Mouse (Mus musculus): ENCODE measurements around the gene Plxnb1. TPM values are rescaled to one million over a fixed set of nuclear protein-coding genes. Genes with fewer than 3 reads are reported as not detected.

Plxnb1 gene
- total and polyA plus RNA-seq, 3 experiments, result under 0.01 TPM; not detected in 2

- TF ChIP-seq ZKSCAN1 (IDR thresholded peaks at IDR 0.05; ENCODE audit: borderline replicate concordance, low read depth, low read length) (no peak), BHLHE40 (IDR thresholded peaks at IDR 0.05; ENCODE audit: low read depth, low read length) (no peak), CTCF (conservative IDR thresholded peaks at IDR 0.05 in 1 of 2, IDR thresholded peaks at IDR 0.05 in 1 of 2; ENCODE audit: low read depth in 2 of 2, low read length in 2 of 2) (peak in 1 of 2 experiments; percentile 45; a peak in 2 of 4 replicates), ETS1 (conservative IDR thresholded peaks at IDR 0.05; ENCODE audit: low read depth, low read length) (no peak), RCOR1 (conservative IDR thresholded peaks at IDR 0.05; ENCODE audit: low read depth, low read length) (no peak), SMC3 (IDR thresholded peaks at IDR 0.05; ENCODE audit: low read depth, low read length) (peak; percentile 34)
- in situ Hi-C loops (cut with MboI; ENCODE audit: low pct_ligation_motif_present, low pct_unique_long_range_greater_than_20kb, low sequenced_read_pairs), result no loop called here
- H3K4me3 ChIP-seq (replicated peaks in 1 of 3; ENCODE audit: low read depth in 2 of 3, low read length in 2 of 3, poor library complexity in 1 of 3), result no peak overlapping the region
- H3K36me3 ChIP-seq (replicated peaks in 1 of 2; ENCODE audit: control insufficient read depth in 1 of 2, insufficient read depth in 1 of 2, low read length in 1 of 2), result peaks cover 28 to 59% of the 10 kb centered on the region in 2 experiments
- no peak overlapping the region for H3K27ac ChIP-seq (ENCODE audit: insufficient read depth, low read depth)
- H3K27me3 ChIP-seq (replicated peaks), result no peaks in the 10 kb centered on the region
- H3K4me1 ChIP-seq (ENCODE audit: control insufficient read depth in 1 of 2, insufficient read depth in 2 of 2), result peaks cover 2 to 16% of the 10 kb centered on the region in 2 experiments; a peak in 2 of 4 replicates
- dilution Hi-C loops (cut with MboI; ENCODE audit: extremely low pct_ligation_motif_present, extremely low pct_unique_long_range_greater_than_20kb, low sequenced_read_pairs), result no loop called here
- no peaks in the 10 kb centered on the region for H3K9me3 ChIP-seq (replicated peaks; ENCODE audit: low read length)
- no peak overlapping the region for H3K4me2 ChIP-seq (ENCODE audit: insufficient read depth, low read depth, poor library complexity, severe bottlenecking)
- 0 out of 2 replicates have a peak, but pooled peaks cover under 1% of the 10 kb centered on the region for H3K79me2 ChIP-seq (replicated peaks; ENCODE audit: control insufficient read depth, extremely low read depth, insufficient read depth, poor library complexity, severe bottlenecking)
- no peak overlapping the region for H3K9ac ChIP-seq (ENCODE audit: insufficient read depth, low read depth)
- no peak for DNase-seq (ENCODE audit: extremely low read depth)
Observed at GRCm38 (mm10) chr9:109087987-109088386, 7.2 kb upstream of the Plxnb1 start.

- H3K79me2 ChIP-seq (replicated peaks; ENCODE audit: control insufficient read depth, extremely low read depth, insufficient read depth, poor library complexity, severe bottlenecking), result no peaks in the 10 kb centered on the region
- H3K27ac ChIP-seq (ENCODE audit: insufficient read depth, low read depth), result no peak overlapping the region
- in situ Hi-C loops (cut with MboI; ENCODE audit: low pct_ligation_motif_present, low pct_unique_long_range_greater_than_20kb, low sequenced_read_pairs), result no loop called here
- no peak overlapping the region for H3K9ac ChIP-seq (ENCODE audit: insufficient read depth, low read depth)
- H3K36me3 ChIP-seq (replicated peaks in 1 of 2; ENCODE audit: control insufficient read depth in 1 of 2, insufficient read depth in 1 of 2, low read length in 1 of 2), result peaks cover 28 to 60% of the 10 kb centered on the region in 2 experiments
- TF ChIP-seq MEF2A (IDR thresholded peaks at IDR 0.05; ENCODE audit: borderline replicate concordance, low read depth, low read length), result no peak
- TF ChIP-seq POLR2AphosphoS2 (IDR thresholded peaks at IDR 0.05; ENCODE audit: low read depth, low read length), result no peak
- TF ChIP-seq CHD2 (IDR thresholded peaks at IDR 0.05; ENCODE audit: low read length), result no peak
- TF ChIP-seq USF1 (IDR thresholded peaks at IDR 0.05; ENCODE audit: low read depth, low read length), result no peak
- DNase-seq (ENCODE audit: extremely low read depth), result no peak
- H3K4me3 ChIP-seq (replicated peaks in 1 of 3; ENCODE audit: low read depth in 2 of 3, low read length in 2 of 3, poor library complexity in 1 of 3), result no peak overlapping the region
- no peak overlapping the region for H3K4me2 ChIP-seq (ENCODE audit: insufficient read depth, low read depth, poor library complexity, severe bottlenecking)
- H3K4me1 ChIP-seq (ENCODE audit: control insufficient read depth in 1 of 2, insufficient read depth in 2 of 2), result peaks cover 4 to 5% of the 10 kb centered on the region in 2 experiments; a peak in 2 of 4 replicates
- H3K27me3 ChIP-seq (replicated peaks), result peaks cover 13% of the 10 kb centered on the region
- dilution Hi-C loops (cut with MboI; ENCODE audit: extremely low pct_ligation_motif_present, extremely low pct_unique_long_range_greater_than_20kb, low sequenced_read_pairs), result no loop called here
- no peaks in the 10 kb centered on the region for H3K9me3 ChIP-seq (replicated peaks; ENCODE audit: low read length)
Observed at GRCm38 (mm10) chr9:109090446-109090845, 4.7 kb upstream of the Plxnb1 start.

DNA sequence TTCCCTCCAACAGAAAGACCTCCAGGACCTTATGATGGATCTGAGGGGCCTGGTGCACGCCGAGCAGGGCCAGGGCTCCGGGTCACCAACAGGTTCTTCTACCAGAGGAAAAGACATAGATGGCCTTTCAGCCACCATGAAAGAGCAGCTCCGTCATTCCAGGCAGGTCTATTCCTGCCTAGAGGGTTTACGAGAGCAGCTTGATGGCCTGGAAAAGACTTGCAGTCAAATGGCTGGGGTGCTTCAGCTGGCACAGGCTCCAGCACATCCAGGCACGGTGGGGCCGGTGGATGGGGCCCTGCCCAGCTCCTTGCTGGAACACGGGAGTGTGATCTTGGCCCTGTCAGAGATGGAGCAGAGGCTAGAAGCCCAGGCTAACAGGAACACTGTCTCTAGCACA is 3.4 kb upstream of the Plxnb1 start:
- no peak for TF ChIP-seq TBP (conservative IDR thresholded peaks at IDR 0.05; ENCODE audit: low read depth, low read length)
- no peak for TF ChIP-seq ZMIZ1 (IDR thresholded peaks at IDR 0.05; ENCODE audit: low read depth, low read length)
- TF ChIP-seq CHD1 (IDR thresholded peaks at IDR 0.05; ENCODE audit: low read depth, low read length), result no peak
- no peak for TF ChIP-seq USF2 (conservative IDR thresholded peaks at IDR 0.05; ENCODE audit: low read depth, low read length)
- no peak for TF ChIP-seq CTCF (conservative IDR thresholded peaks at IDR 0.05 in 1 of 2, IDR thresholded peaks at IDR 0.05 in 1 of 2; ENCODE audit: low read depth in 2 of 2, low read length in 2 of 2)
- no peak for TF ChIP-seq RAD21 (IDR thresholded peaks at IDR 0.05; ENCODE audit: low read depth, low read length)
- TF ChIP-seq POLR2AphosphoS2 (IDR thresholded peaks at IDR 0.05; ENCODE audit: low read depth, low read length), result no peak
- TF ChIP-seq USF1 (IDR thresholded peaks at IDR 0.05; ENCODE audit: low read depth, low read length), result no peak
- no peak for TF ChIP-seq IRF4 (IDR thresholded peaks at IDR 0.05; ENCODE audit: low read depth, low read length)
- TF ChIP-seq TCF12 (IDR thresholded peaks at IDR 0.05; ENCODE audit: low read depth, low read length), result no peak
- no peak for TF ChIP-seq UBTF (IDR thresholded peaks at IDR 0.05; ENCODE audit: low read depth, low read length)
- TF ChIP-seq MYC (IDR thresholded peaks at IDR 0.05; ENCODE audit: low read depth, low read length), result no peak
- TF ChIP-seq MAZ (IDR thresholded peaks at IDR 0.05; ENCODE audit: low read depth, low read length), result no peak
- no peak for TF ChIP-seq POLR2A (IDR thresholded peaks at IDR 0.05; ENCODE audit: low read depth, low read length)
- TF ChIP-seq ETS1 (conservative IDR thresholded peaks at IDR 0.05; ENCODE audit: low read depth, low read length), result no peak
- TF ChIP-seq KAT2A (IDR thresholded peaks at IDR 0.05; ENCODE audit: insufficient replicate concordance, low read length), result no peak
- no peak for TF ChIP-seq MEF2A (IDR thresholded peaks at IDR 0.05; ENCODE audit: borderline replicate concordance, low read depth, low read length)
- Histone ChIP-seq H3K4me2 (ENCODE audit: insufficient read depth, low read depth, poor library complexity, severe bottlenecking) (no peak overlapping the region), H3K4me3 (replicated peaks in 1 of 3; ENCODE audit: low read depth in 2 of 3, low read length in 2 of 3, poor library complexity in 1 of 3) (no peak overlapping the region), H3K79me2 (replicated peaks; ENCODE audit: control insufficient read depth, extremely low read depth, insufficient read depth, poor library complexity, severe bottlenecking) (no peaks in the 10 kb centered on the region), H3K9me3 (replicated peaks; ENCODE audit: low read length) (no peaks in the 10 kb centered on the region), H3K4me1 (ENCODE audit: control insufficient read depth in 1 of 2, insufficient read depth in 2 of 2) (peaks cover 4 to 9% of the 10 kb centered on the region in 2 experiments; a peak in 2 of 4 replicates), H3K27ac (ENCODE audit: insufficient read depth, low read depth) (no peak overlapping the region), H3K36me3 (replicated peaks in 1 of 2; ENCODE audit: control insufficient read depth in 1 of 2, insufficient read depth in 1 of 2, low read length in 1 of 2) (peaks cover 28 to 55% of the 10 kb centered on the region in 2 experiments), H3K27me3 (replicated peaks) (peaks cover 26% of the 10 kb centered on the region), H3K9ac (ENCODE audit: insufficient read depth, low read depth) (no peak overlapping the region)
- no peak for DNase-seq (ENCODE audit: extremely low read depth)
- in situ Hi-C loops (cut with MboI; ENCODE audit: low pct_ligation_motif_present, low pct_unique_long_range_greater_than_20kb, low sequenced_read_pairs) (no loop called here), dilution Hi-C loops (cut with MboI; ENCODE audit: extremely low pct_ligation_motif_present, extremely low pct_unique_long_range_greater_than_20kb, low sequenced_read_pairs) (no loop called here)

Measured in CH12.LX (cell line).